Mouse (Mus musculus) layer of hippocampus, adult 9-11 months (tissue): Measurements from ENCODE around the gene C130032M10Rik.
A peak's percentile ranks its signal among the peaks of the same experiment; 100 is the strongest.
"Not testable (repeated sequence)": the region's sequence is repeated elsewhere in the genome, so short reads cannot be mapped to it uniquely, and the experiment has no call there.

Experiments
- DNase-seq: peaks from one replicate; pipeline ENCODE4 v3.0.0; 2022

The C130032M10Rik gene

GRCm38 (mm10) chr9:114520529-114520928 lies 5.0 kb downstream of the C130032M10Rik start:
- not testable (repeated sequence) for DNase-seq

- no peak for DNase-seq
These were observed 6.5 kb downstream of the C130032M10Rik start for GRCm38 (mm10) chr9:114522041-114522440.

- no peak for DNase-seq
These were observed 7.0 kb downstream of the C130032M10Rik start for GRCm38 (mm10) chr9:114522501-114522900.

DNA sequence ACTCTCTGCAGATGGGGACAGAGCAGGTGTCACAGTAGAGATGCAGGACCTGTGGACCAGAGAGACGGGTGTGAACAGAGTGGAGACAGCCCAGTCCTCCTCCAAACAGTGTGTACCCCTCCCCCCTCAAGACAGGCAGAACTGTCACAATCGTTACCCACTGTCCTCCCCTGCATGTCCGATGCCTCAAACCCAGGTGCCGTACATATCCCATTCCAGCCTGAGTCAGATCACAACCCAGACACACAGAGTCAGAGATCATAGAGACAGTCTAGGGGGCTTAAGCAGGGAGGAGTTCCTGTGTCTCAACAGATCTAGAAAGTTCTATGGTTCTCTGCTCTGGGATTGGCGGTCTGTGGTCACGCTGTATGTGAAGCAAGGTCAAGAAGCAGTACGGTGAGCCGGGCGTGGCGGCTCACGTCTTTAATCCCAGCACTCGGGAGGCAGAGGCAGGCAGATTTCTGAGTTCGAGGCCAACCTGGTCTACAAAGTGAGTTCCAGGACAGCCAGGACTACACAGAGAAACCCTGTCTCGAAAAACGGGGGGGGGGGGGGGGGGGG lies 9.7 kb downstream of the C130032M10Rik start:
- DNase-seq, result no peak

DNA sequence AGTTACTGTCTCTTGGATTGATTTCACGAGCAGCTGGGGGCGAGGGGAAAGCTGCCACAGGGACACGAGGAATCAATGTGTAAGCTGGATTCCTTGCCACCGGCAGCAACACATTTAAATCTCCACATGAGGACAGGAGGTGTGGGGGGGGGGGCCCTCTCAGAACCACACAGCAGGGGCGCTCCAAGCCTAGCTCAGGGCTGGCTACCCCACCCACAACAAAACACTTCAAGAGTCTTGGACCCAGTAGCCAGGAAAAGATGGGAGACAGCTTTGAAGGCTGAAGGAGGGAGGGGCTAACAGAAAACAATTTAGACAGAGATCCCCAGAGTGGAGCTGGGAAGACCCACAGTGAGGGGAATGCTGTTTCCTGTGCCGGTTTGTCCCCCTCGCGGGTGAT lies 10.4 kb downstream of the C130032M10Rik start:
- no peak for DNase-seq

GRCm38 (mm10) chr9:114526581-114526980 lies 11.1 kb downstream of the C130032M10Rik start:
- DNase-seq, result no peak

DNA sequence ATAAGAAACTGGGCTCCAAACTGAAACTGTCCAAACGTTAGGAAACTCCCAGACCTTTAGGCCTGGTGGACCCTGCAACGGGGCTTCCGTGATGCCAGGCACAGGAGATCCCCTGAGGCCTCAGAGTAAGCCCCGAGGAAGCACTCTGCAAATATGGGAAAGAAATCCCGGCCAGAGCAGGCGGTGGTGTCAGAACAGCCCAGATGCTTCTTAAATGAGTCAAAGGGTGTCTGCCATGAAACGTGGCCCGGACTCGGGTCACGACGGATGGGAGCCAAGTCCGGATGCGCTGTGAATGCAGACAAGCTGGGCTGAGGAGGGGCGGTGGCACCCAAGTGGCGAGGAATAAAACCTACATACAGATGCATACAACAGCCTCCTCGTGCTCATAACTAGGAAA lies 11.6 kb downstream of the C130032M10Rik start:
- DNase-seq, result no peak

GRCm38 (mm10) chr9:114527992-114528679 lies 12.6 kb downstream of the C130032M10Rik start:
- no peak for DNase-seq

GRCm38 (mm10) chr9:114528680-114529048 lies 13.2 kb downstream of the C130032M10Rik start:
- DNase-seq, result no peak

GRCm38 (mm10) chr9:114531276-114531675 lies 15.8 kb downstream of the C130032M10Rik start:
- DNase-seq, result no peak

DNA sequence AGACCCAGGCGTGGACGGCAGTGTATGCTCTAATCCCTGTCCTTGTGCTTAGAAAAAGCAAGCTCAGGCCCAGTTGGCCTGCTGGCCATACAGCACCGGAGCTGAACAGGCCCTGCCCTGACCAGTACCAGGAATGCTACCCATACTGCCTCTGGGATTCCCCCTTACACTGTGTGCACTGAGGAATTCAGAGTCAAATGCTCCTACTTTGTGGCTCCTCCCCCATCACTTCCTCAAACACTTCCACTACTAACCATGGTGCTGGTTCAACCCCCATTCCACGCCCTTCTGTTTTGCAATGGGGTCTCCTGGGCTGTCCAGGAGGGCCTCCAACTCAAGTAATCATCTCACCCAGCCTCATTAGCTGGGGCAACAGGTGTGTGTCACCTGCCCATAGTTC lies 18.4 kb downstream of the C130032M10Rik start:
- no peak for DNase-seq

- DNase-seq, result peak; percentile 11
These were observed 19.4 kb downstream of the C130032M10Rik start for GRCm38 (mm10) chr9:114534747-114535517.

DNA sequence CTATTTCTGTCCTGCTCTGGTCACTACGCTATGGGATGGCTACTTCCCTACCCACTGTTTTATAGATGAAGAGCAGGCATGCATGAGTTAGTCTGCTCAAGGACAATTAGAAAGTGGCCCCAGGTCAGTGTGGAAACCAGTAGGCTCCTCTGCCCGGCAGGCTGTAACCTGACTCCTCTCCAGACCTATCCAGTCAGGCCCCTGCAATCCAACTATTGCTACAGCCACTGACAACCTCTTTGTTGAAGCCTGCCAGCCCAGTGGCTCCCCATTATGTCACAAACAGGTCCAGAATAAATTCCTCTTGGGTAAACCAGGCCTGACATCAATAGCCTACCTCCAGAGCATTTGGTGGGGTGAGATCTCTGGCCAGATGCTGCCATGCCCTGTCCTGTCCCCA lies 21.1 kb downstream of the C130032M10Rik start:
- DNase-seq, result no peak

- no peak for DNase-seq
These were observed 23.6 kb downstream of the C130032M10Rik start for GRCm38 (mm10) chr9:114538996-114539563.

GRCm38 (mm10) chr9:114541279-114541741 lies 25.8 kb downstream of the C130032M10Rik start:
- no peak for DNase-seq

- DNase-seq, result no peak
These were observed 28.6 kb downstream of the C130032M10Rik start for GRCm38 (mm10) chr9:114543882-114544753.

- no peak for DNase-seq
These were observed 29.4 kb downstream of the C130032M10Rik start for GRCm38 (mm10) chr9:114544754-114545393.

DNA sequence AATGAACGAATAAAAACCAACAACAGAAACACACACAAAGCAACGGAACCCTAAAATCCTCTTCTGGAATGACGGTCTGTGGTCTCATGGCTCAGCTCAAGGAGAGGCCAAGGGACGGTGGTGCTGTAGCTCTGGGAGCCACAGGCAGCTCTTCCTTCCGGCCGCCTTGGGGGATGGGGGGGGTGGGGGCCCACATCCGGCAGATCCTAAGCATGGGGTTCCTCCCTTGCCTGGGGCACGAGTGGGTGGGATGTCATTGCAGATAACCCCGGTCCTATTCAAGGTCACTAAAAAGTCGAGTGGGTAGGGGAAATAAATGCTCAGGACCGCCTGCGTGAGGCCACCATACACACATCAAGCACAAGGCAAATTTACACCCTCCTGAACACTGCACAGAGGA lies 31.3 kb downstream of the C130032M10Rik start:
- DNase-seq, result no peak

GRCm38 (mm10) chr9:114547643-114548077 lies 32.2 kb downstream of the C130032M10Rik start:
- DNase-seq, result no peak

GRCm38 (mm10) chr9:114548496-114548895 lies 33.0 kb downstream of the C130032M10Rik start:
- no peak for DNase-seq

GRCm38 (mm10) chr9:114549117-114549516 lies 33.6 kb downstream of the C130032M10Rik start:
- no peak for DNase-seq

DNA sequence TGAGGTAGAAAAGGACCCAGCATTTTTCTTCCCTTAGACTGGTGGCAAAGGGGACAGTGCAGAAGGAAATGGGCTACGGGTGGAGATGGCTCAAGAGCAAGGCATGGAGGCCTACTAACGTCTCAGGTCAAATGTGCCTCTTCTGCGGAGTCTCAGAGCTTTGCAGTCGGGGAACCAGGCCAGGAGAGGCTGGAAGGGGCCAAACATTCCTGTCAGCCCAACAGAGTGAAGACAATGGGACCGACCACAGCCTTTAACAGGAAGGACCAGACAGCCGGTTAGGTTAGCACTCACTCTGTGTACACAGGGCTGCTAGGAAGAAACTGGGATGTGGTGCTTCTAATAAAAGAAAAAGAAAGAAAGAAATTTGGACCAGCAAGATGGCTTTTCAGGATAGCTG lies 34.5 kb downstream of the C130032M10Rik start:
- DNase-seq, result no peak
